ENCODE assay signal across 7 mouse cellular contexts in the genomic region with DNA sequence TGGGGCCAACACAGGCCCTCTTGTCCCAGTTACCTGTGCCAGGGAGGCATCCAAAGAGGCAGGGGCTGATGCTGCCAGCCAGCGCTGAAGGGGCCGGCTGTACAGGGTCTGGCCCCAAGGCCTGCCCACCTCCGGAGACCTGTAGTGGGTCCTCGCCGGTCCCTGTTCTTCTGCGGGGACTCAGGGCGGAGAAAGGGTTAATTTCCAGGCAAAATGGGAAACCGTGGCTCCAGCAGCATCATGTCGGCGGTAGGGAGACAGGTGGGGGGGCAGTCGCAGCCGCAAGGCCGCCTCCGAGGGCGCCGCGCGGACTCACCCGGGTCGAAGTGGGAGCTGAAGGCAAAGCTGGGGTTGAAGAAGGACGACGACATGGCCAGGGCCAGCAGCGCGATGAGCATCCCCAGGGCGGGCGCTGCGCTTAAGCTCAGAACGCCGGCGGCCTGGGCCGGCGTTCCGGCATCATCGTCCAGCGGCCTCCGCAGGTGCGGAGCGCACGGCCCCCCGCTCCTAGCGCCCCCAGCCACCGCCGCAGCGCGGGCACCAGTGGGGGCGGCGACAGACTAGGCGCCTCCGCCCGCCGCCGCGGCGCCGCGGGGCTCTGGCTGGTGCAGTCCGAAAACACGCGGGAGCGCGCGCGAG. TPM values are rescaled to one million over a fixed set of nuclear protein-coding genes. Genes with fewer than 3 reads are reported as not detected.
DNase-seq lines count a peak whose midpoint lies in the region; ATAC-seq and TF ChIP-seq lines count a peak whose summit lies in the region.

A gene (minus strand): TSS at position 615 of the 639 bp plus-strand sequence.

- no peaks in the 10 kb centered on the region for H3K9me3 ChIP-seq in lung, embryonic 16.5 days (ENCODE audit: control insufficient read depth, low read length)
- no peaks in the 10 kb centered on the region for H3K9me3 ChIP-seq in heart, embryonic 14.5 days (ENCODE audit: control insufficient read depth, low read length)
- no peaks in the 10 kb centered on the region for H3K9me3 ChIP-seq in limb, embryonic 11.5 days (ENCODE audit: control insufficient read depth, low read length)

- H3K4me1 ChIP-seq in lung, embryonic 16.5 days (replicated peaks; ENCODE audit: control insufficient read depth, insufficient read depth, low read length), result peaks cover 29% of the 10 kb centered on the region
- peaks cover 18 to 26% of the 10 kb centered on the region in 2 experiments for H3K4me1 ChIP-seq in heart, embryonic 14.5 days (ENCODE audit: control insufficient read depth in 2 of 2, insufficient read depth in 2 of 2, low read length in 2 of 2)
- peaks cover 10% of the 10 kb centered on the region; the same call in 1 of the 2 replicates for H3K4me1 ChIP-seq in limb, embryonic 11.5 days (ENCODE audit: control insufficient read depth, insufficient read depth, low read length)
- peaks cover 58% of the 10 kb centered on the region for H3K4me1 ChIP-seq in olfactory bulb, adult 2 months (ENCODE audit: control insufficient read depth, insufficient read depth, low read length)

- TF ChIP-seq CTCF in olfactory bulb, adult 2 months (IDR thresholded peaks at IDR 0.05; ENCODE audit: insufficient read depth, low read depth, low read length), result no peak

- TF ChIP-seq POLR2A in olfactory bulb, adult 2 months (IDR thresholded peaks at IDR 0.05; ENCODE audit: insufficient read depth, low read depth, low read length), result peak; percentile 75; the same call in 1 of the 2 replicates

- WGBS in lung, embryonic 16.5 days, result 1% methylated on average over 46 of the region's 63 CpGs
- WGBS in heart, embryonic 14.5 days, result 3% methylated on average over 48 of the region's 63 CpGs
- 1% methylated on average over 59 of the region's 63 CpGs for WGBS in limb, embryonic 11.5 days
- WGBS in olfactory bulb, adult 2 months, result under 1% methylated on average over 61 of the region's 63 CpGs

- peaks cover 29% of the 10 kb centered on the region for H3K27me3 ChIP-seq in lung, embryonic 16.5 days (ENCODE audit: control insufficient read depth, insufficient read depth, low read depth, low read length)
- peaks cover 42% of the 10 kb centered on the region for H3K27me3 ChIP-seq in heart, embryonic 14.5 days (ENCODE audit: control insufficient read depth, insufficient read depth, low read length)
- H3K27me3 ChIP-seq in limb, embryonic 11.5 days (ENCODE audit: control insufficient read depth, insufficient read depth, low read length), result peaks cover 28% of the 10 kb centered on the region

- DNase-seq in lung, adult 18-20 months, result no peak
- peak; percentile 75 to 78 for DNase-seq in cerebellum, postnatal 10 days
- DNase-seq in limb, embryonic 11.5 days (ENCODE audit: low spot score), result peak; percentile 61
- no peak for DNase-seq in urinary bladder, adult 18-20 months (ENCODE audit: low spot score in 2 of 2)

- ATAC-seq in lung, embryonic 16.5 days (ENCODE audit: low read depth), result no peak
- ATAC-seq in heart, embryonic 14.5 days (ENCODE audit: insufficient number of reproducible peaks, insufficient read depth, low FRiP score, low read depth), result no peak
- no peak for ATAC-seq in limb, embryonic 11.5 days (ENCODE audit: insufficient number of reproducible peaks, low FRiP score, low TSS enrichment, low read depth)

- H3K36me3 ChIP-seq in lung, embryonic 16.5 days (ENCODE audit: control insufficient read depth, insufficient read depth, low read length), result no peaks in the 10 kb centered on the region
- no peaks in the 10 kb centered on the region for H3K36me3 ChIP-seq in heart, embryonic 14.5 days (ENCODE audit: control insufficient read depth, insufficient read depth, low read length)
- no peaks in the 10 kb centered on the region for H3K36me3 ChIP-seq in limb, embryonic 11.5 days (ENCODE audit: control insufficient read depth, insufficient read depth, low read length)

- H3K4me3 ChIP-seq in lung, embryonic 16.5 days (ENCODE audit: low read length), result peak within 1 kb of the TSS; percentile 59
- H3K4me3 ChIP-seq in heart, embryonic 14.5 days (ENCODE audit: control insufficient read depth in 1 of 2, insufficient read depth in 1 of 2, low read depth in 1 of 2, low read length in 2 of 2), result peak within 1 kb of the TSS; percentile 49 to 56
- H3K4me3 ChIP-seq in limb, embryonic 11.5 days (ENCODE audit: low read depth, low read length), result peak within 1 kb of the TSS; percentile 59
- H3K4me3 ChIP-seq in olfactory bulb, adult 2 months (ENCODE audit: insufficient read depth, low read depth, low read length), result peak within 1 kb of the TSS; percentile 63

- H3K27ac ChIP-seq in lung, embryonic 16.5 days (ENCODE audit: low read length), result no peak within 1 kb of the TSS
- no peak within 1 kb of the TSS for H3K27ac ChIP-seq in heart, embryonic 14.5 days (replicated peaks in 1 of 2; ENCODE audit: control insufficient read depth in 1 of 2, insufficient read depth in 1 of 2, low read depth in 2 of 2, low read length in 2 of 2)
- 0 out of 2 replicates have a peak within 1 kb of the TSS, but pooled peaks have one; percentile 36 for H3K27ac ChIP-seq in limb, embryonic 11.5 days (replicated peaks; ENCODE audit: low read depth, low read length)
- peak within 1 kb of the TSS; percentile 95 for H3K27ac ChIP-seq in olfactory bulb, adult 2 months (ENCODE audit: insufficient read depth, low read depth, low read length)

- peak within 1 kb of the TSS; percentile 99 for H3K4me2 ChIP-seq in lung, embryonic 16.5 days (ENCODE audit: low read depth, low read length)
- H3K4me2 ChIP-seq in heart, embryonic 14.5 days (ENCODE audit: low read length), result peak within 1 kb of the TSS; percentile 96
- H3K4me2 ChIP-seq in limb, embryonic 11.5 days (ENCODE audit: low read depth, severe bottlenecking), result peak within 1 kb of the TSS; percentile 97

- peak within 1 kb of the TSS; percentile 64 for H3K9ac ChIP-seq in lung, embryonic 16.5 days (ENCODE audit: low read length)
- peak within 1 kb of the TSS; percentile 70 for H3K9ac ChIP-seq in heart, embryonic 14.5 days (ENCODE audit: low read length)
- H3K9ac ChIP-seq in limb, embryonic 11.5 days (ENCODE audit: low read length), result peak within 1 kb of the TSS; percentile 73

RNA-seq across cellular contexts. Expression of the gene that starts here (rescaled TPM):
- polyA plus RNA-seq in lung, embryonic 16.5 days (2015; fragmentation: Nextera tagmentation; extraction: Ambion mirVana), result 2.0 and 2.2 TPM in 2 replicates
- 0.43 and 1.1 TPM in 2 replicates for polyA plus RNA-seq in heart, embryonic 14.5 days (2014; fragmentation: Nextera tagmentation; extraction: Ambion mirVana)
- polyA plus RNA-seq in limb, embryonic 11.5 days (2014; fragmentation: Nextera tagmentation; extraction: Ambion mirVana), result 1.5 and 1.8 TPM in 2 replicates
- polyA plus RNA-seq in olfactory bulb, adult 2 months (2012; ENCODE audit: insufficient read depth, insufficient read length, low replicate concordance, missing spikeins), result not detected in 2 replicates

Comparison
In these comparisons a context has a peak if more than half of its experiments do, and no peak if none do; other contexts are left out.
1. H3K27ac ChIP-seq: peak in limb, embryonic 11.5 days (single experiment) and olfactory bulb, adult 2 months (single experiment); none in lung, embryonic 16.5 days (single experiment) and heart, embryonic 14.5 days (0 of 2).
2. DNase-seq: peak in cerebellum, postnatal 10 days (2 of 2) and limb, embryonic 11.5 days (single experiment); none in lung, adult 18-20 months (0 of 2) and urinary bladder, adult 18-20 months (0 of 2).
3. Peak in every context shown above with its lines, with median percentiles within 50 percentile points of each other: H3K4me2 ChIP-seq, H3K4me3 ChIP-seq and H3K9ac ChIP-seq.